Mouse (Mus musculus) testis, adult 2 months (tissue): ENCODE data around the gene Tmcc3. TPM values are rescaled to one million over a fixed set of nuclear protein-coding genes. Genes with fewer than 3 reads are reported as not detected.

ENCODE experiments used
- H3K27ac ChIP-seq: fragments of 200-500 bp; 2 replicates; pipeline ENCODE4 v1.5.1; 2012; ENCODE audit warnings: low read depth, low read length; ENCODE audit not compliant: control insufficient read depth, insufficient read depth
- H3K27me3 ChIP-seq: fragments of 200-500 bp; 2 replicates; pipeline ENCODE4 v1.6.1; 2012; ENCODE audit warnings: mild to moderate bottlenecking, low read length, moderate library complexity; ENCODE audit not compliant: control insufficient read depth, insufficient read depth
- H3K36me3 ChIP-seq: fragments of 200-500 bp; 2 replicates; pipeline ENCODE4 v1.6.1; 2012; ENCODE audit warnings: mild to moderate bottlenecking, low read length; ENCODE audit not compliant: control insufficient read depth, insufficient read depth
- H3K4me1 ChIP-seq: fragments of 200-500 bp; 2 replicates; pipeline ENCODE4 v1.6.1; 2012; ENCODE audit warnings: low read length; ENCODE audit not compliant: control insufficient read depth, insufficient read depth
- H3K4me3 ChIP-seq: fragments of 200-500 bp; 2 replicates; pipeline ENCODE4 v1.5.1; 2012; ENCODE audit warnings: low read depth, mild to moderate bottlenecking, low read length, moderate library complexity, mixed read lengths; ENCODE audit not compliant: control insufficient read depth
- CTCF ChIP-seq: fragments of 200-500 bp; IDR thresholded peaks from 2 replicates; pipeline ENCODE4 v1.5.1; 2012; ENCODE audit warnings: low read depth, mild to moderate bottlenecking, inconsistent platforms, low read length, moderate library complexity; ENCODE audit not compliant: control insufficient read depth, insufficient read depth, insufficient replicate concordance
- POLR2A ChIP-seq: fragments of 200-500 bp; IDR thresholded peaks from 2 replicates; pipeline ENCODE4 v1.6.1; 2012; ENCODE audit warnings: low read depth, mild to moderate bottlenecking, inconsistent platforms, low read length, moderate library complexity; ENCODE audit not compliant: control insufficient read depth
- polyA plus RNA-seq: library from polyadenylated mRNA; depleted of rRNA; stranded (reverse); fragments of >200 nt; gene quantifications from 2 replicates; pipeline ENCODE4 v1.2.3, GENCODE M21; 2012

Gene Tmcc3
- polyA plus RNA-seq, 1 experiment = 5.7 TPM

DNA sequence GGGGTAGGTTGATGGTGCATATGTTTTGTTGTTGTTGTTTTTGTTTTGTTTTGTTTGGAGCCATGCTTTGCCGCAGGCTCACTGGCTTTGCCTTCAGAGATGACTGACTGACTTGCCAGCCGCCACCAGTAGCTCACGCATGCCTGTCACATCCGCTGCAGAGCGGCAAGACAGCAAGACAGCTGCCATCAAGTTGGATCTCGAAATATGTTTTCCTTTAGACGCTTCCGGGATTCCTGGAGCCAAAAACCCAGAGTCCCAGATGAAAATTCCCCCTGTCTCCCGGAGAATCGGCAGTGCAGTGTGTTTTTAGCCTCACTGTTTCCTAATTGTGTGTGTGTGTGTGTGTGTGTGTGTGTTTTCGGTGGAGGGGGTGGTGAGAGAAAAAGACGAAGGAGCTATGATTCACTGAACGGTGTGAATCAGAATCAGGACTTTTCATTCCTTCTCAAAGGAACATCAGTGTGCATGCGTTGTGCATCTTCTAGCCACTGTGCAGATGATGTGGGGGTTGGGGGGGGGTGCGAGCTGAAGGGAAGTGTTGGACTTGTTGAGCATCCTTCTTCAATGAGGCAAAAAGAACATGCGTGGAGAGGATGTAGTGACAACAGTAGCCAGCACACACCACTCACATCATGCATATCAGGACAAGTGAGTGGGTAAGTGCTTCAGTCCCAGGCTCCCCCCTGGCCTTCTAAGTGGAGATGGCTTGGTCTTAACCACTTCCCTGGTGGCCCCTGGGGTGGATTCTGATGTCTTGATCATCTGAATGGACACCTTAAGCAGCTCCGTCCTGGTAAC is 208.8 kb downstream of the Tmcc3 start:
- peak overlapping the region; percentile 76; the same call in 1 of the 2 replicates for H3K27ac ChIP-seq
- H3K4me1 ChIP-seq = peaks cover 13% of the 10 kb centered on the region
- TF ChIP-seq POLR2A (no peak), CTCF (no peak)
- H3K36me3 ChIP-seq = no peaks in the 10 kb centered on the region
- H3K27me3 ChIP-seq = no peaks in the 10 kb centered on the region
- H3K4me3 ChIP-seq = peak overlapping the region; percentile 88

DNA sequence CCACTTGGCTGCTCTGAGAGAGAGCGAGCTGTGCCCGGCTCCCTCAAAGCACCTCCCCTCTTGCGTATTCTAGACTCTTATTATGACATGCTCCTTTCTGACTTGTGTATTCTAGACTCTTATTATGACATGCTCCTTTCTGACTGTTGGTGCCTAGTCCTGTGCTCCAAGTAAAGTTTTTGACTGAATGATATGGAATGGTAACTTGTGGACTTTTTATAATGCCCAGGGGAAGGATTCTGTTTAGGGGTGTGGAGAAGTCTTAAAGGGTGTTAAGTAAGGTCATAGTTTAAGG is 209.3 kb downstream of the Tmcc3 start:
- Histone ChIP-seq H3K27ac (peak overlapping the region; percentile 87), H3K4me1 (peaks cover 11% of the 10 kb centered on the region), H3K4me3 (peak overlapping the region; percentile 88), H3K27me3 (no peaks in the 10 kb centered on the region), H3K36me3 (no peaks in the 10 kb centered on the region)
- peak; percentile 55; the same call in 1 of the 2 replicates for TF ChIP-seq POLR2A
- TF ChIP-seq CTCF = no peak

DNA sequence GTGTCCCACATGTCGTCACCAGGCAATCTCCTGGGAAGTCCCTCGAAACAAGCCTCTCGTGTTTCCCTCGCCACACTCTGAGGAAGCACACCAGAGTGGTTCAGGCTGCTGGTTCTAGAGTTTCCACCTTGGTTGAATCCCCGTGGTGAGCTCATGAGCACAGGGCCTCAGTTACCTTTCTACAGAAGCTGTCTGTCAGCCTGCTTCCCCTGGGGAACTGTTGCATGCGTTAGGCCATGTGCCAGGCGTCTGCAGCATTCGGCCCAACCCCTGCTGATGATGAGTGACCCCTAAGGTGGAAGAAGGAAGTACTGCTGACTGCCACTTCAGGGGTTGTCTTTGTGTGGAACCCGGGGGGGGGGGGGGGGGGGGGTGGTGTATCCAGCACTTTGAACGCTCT is 210.0 kb downstream of the Tmcc3 start:
- H3K4me1 ChIP-seq = peaks cover 11% of the 10 kb centered on the region
- H3K27me3 ChIP-seq = no peaks in the 10 kb centered on the region
- peak overlapping the region; percentile 88 for H3K4me3 ChIP-seq
- TF ChIP-seq POLR2A = no peak
- no peak for TF ChIP-seq CTCF
- H3K27ac ChIP-seq = peak overlapping the region; percentile 87
- no peaks in the 10 kb centered on the region for H3K36me3 ChIP-seq

DNA sequence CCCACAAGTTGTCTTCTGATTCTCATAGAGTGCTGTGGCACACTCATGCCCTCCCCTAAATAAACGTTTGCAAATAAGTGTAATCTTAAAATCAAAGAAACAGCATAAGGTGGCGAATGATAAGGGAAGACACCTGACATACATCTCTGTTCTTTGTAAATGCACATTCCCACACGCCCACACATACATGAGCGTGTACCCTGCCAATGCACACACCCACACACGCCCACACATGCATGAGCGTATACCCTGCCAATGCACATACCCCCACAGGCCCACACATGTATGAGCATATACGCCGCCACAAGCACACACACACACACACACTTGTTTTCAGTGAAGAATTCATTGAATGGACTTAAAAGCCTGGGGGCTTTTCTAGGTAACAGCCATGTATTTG is 211.5 kb downstream of the Tmcc3 start:
- TF ChIP-seq CTCF (no peak), POLR2A (no peak)

DNA sequence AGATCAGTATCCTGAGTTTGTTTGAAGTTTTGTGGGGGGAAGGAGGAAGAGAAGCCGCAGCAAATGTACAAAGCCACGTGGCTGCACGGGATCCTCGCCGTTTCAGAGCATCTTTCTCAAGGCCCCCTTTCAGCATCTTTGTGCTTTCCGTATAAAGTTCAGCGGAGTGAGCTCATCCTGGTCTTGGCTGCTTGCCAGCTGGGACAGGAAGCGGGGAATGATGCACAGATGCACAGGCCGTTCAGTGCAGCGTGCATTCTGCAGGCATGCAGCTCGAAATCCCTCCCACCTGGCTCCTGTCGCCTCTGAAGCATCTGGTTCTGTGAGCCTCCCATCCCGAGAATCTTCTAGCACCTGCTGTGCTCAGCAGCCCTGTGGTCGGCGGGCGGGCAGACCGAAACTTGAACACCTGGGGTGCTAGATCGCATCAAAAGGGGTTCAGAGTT is 212.0 kb downstream of the Tmcc3 start:
- Histone ChIP-seq H3K4me1 (peaks cover 8% of the 10 kb centered on the region), H3K27me3 (no peaks in the 10 kb centered on the region), H3K36me3 (no peaks in the 10 kb centered on the region), H3K4me3 (no peak overlapping the region), H3K27ac (no peak overlapping the region)
- TF ChIP-seq CTCF (no peak), POLR2A (no peak)

More for the DNA sequence above, 211.5 kb downstream of the Tmcc3 start:
- Histone ChIP-seq H3K4me3 (no peak overlapping the region), H3K27ac (no peak overlapping the region), H3K27me3 (no peaks in the 10 kb centered on the region), H3K36me3 (no peaks in the 10 kb centered on the region), H3K4me1 (peaks cover 9% of the 10 kb centered on the region)

DNA sequence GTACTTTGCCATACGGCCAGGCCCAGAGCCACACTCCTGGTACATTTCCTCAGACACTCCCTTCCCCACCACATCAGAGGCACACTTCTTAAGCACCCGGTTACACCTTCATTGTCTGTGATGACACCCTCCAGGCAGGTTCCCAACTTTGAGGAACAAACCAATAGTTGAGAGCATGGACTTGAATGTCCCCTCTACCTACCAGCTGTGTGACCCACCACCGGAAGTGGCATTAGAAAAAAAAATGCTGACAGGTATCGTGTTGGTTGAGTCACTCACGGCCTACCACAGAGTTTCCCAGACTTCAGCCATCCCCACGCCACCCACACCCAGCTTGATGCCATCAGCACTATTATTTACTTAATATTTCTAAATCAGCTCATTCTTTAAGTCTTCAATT is 213.2 kb downstream of the Tmcc3 start:
- Histone ChIP-seq H3K27ac (no peak overlapping the region), H3K27me3 (no peaks in the 10 kb centered on the region), H3K36me3 (no peaks in the 10 kb centered on the region), H3K4me1 (peaks cover 8% of the 10 kb centered on the region), H3K4me3 (no peak overlapping the region)
- TF ChIP-seq POLR2A (no peak), CTCF (no peak)

DNA sequence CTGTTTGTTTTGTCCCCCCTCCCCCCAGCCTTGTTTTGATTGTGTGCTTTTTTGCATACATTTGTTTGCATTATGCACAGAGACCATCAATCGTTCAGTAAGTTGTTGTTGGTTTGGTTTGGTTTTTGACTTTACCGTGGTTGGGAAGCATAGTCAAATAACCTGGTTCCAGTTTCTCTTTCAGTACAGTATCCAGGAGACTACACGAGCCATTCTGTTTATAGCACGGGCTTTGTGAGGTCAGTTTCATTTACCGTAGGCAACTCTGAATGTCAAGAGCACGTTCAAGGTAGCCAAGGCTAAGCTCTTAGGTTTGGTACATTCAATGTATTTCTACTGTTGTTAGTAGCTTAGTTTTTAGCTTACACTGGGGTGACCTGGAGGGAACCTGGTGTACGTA is 214.0 kb downstream of the Tmcc3 start:
- H3K27ac ChIP-seq = no peak overlapping the region
- H3K4me3 ChIP-seq = no peak overlapping the region
- no peaks in the 10 kb centered on the region for H3K27me3 ChIP-seq
- H3K36me3 ChIP-seq = no peaks in the 10 kb centered on the region
- no peak for TF ChIP-seq POLR2A
- TF ChIP-seq CTCF = no peak
- H3K4me1 ChIP-seq = peaks cover 7% of the 10 kb centered on the region

DNA sequence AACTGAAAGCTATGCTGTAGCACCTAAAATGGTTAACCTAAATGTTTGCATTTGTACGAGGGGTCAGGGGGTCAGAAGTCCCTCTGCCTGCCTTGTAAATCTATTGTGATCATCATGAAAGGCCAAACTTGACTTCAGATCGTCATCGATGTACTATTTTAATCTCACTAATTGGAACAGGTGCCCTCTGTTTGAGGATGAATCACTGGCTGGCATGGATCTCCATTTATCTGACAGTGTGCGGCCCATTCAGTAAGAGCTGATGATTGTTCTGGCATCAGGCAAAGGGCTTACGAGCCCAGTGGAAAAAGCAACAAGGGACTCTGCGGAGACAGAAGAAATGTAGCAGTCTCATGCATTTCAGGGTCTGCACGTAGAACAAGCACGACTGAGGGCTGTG is 215.1 kb downstream of the Tmcc3 start:
- no peaks in the 10 kb centered on the region for H3K36me3 ChIP-seq
- no peak overlapping the region for H3K4me3 ChIP-seq
- H3K27ac ChIP-seq = no peak overlapping the region
- no peaks in the 10 kb centered on the region for H3K27me3 ChIP-seq
- no peak for TF ChIP-seq POLR2A
- TF ChIP-seq CTCF = no peak
- peaks cover under 1% of the 10 kb centered on the region for H3K4me1 ChIP-seq
